Comparison of ENCODE assay signal across 8 mouse cellular contexts in the genomic region with DNA sequence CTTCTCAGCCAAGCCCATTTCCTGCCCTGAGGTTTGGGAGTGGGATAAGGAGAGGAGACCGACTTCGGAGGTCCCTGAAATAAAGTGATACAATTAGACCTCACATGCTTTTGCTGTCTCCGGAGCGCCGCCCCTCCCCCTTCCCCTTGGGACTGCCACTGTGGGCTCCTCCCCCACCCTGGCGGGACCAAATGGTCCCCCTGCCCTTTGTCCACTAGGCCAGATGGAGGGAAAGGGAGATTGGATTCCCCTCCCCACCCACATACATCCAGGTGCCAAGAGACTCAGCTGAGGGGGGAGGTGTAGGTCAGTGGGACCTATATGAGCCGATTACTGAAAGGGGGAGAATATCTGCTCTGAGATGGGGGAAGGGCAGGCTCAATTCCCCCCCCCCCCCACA. TPM values are rescaled to one million over a fixed set of nuclear protein-coding genes. Genes with fewer than 3 reads are reported as not detected.
A peak's percentile ranks its signal among the peaks of the same experiment; 100 is the strongest.
DNase-seq lines count a peak whose midpoint lies in the region; ATAC-seq and TF ChIP-seq lines count a peak whose summit lies in the region.
"Had no signal": no experiment of that assay in that cellular context is flagged by ENCODE, and none has a peak within 500 bp of the region (broad histone marks: within the 10 kb centered on the region; RNA-seq: fewer than 3 reads in every experiment).

No protein-coding gene starts in this region.

- peak overlapping the region; percentile 80 for H3K9ac ChIP-seq in hindbrain, embryonic 15.5 days
- no peak overlapping the region; the same call in 1 of the 2 replicates for H3K9ac ChIP-seq in liver, embryonic 11.5 days (ENCODE audit: low read depth, low read length)

- peak overlapping the region; percentile 91 for H3K4me2 ChIP-seq in hindbrain, embryonic 15.5 days
- H3K4me2 ChIP-seq in liver, embryonic 11.5 days: peak overlapping the region; percentile 91

- 3% methylated on average over 7 of the region's 7 CpGs for WGBS in hindbrain, embryonic 15.5 days
- 4% methylated on average over 7 of the region's 7 CpGs for WGBS in liver, embryonic 11.5 days

- DNase-seq in right cerebral cortex, postnatal 10 days (ENCODE audit: low spot score in 2 of 2): peak; percentile 72 to 76
- DNase-seq in right cerebral cortex, adult 18-20 months: no peak
- DNase-seq in embryo, embryonic 10 days (ENCODE audit: low spot score): peak; percentile 74
- peak; percentile 69 for DNase-seq in liver, embryonic 11.5 days (ENCODE audit: low spot score)
- DNase-seq in layer of hippocampus, postnatal 36 days: no peak

- peak; percentile 12 for ATAC-seq in hindbrain, embryonic 15.5 days (ENCODE audit: low FRiP score, low read depth)
- peak; percentile 16; the same call in 1 of the 2 replicates for ATAC-seq in liver, embryonic 11.5 days (replicated peaks; ENCODE audit: low FRiP score)

- no peak for TF ChIP-seq POLR2A in testis, adult 2 months (IDR thresholded peaks at IDR 0.05; ENCODE audit: control insufficient read depth, low read depth, low read length)

- TF ChIP-seq CTCF in testis, adult 2 months (IDR thresholded peaks at IDR 0.05; ENCODE audit: control insufficient read depth, insufficient read depth, insufficient replicate concordance, low read depth, low read length): no peak

- peak overlapping the region; percentile 76 for H3K4me3 ChIP-seq in hindbrain, embryonic 15.5 days
- H3K4me3 ChIP-seq in liver, embryonic 11.5 days (ENCODE audit: low read depth, low read length): peak overlapping the region; percentile 75
- H3K4me3 ChIP-seq in testis, adult 2 months (ENCODE audit: control insufficient read depth, low read depth, low read length): peak overlapping the region; percentile 89

- H3K27ac ChIP-seq in hindbrain, embryonic 15.5 days (replicated peaks): peak overlapping the region; percentile 91
- H3K27ac ChIP-seq in liver, embryonic 11.5 days (ENCODE audit: low read depth, low read length): peak overlapping the region; percentile 83
- no peak overlapping the region for H3K27ac ChIP-seq in testis, adult 2 months (ENCODE audit: control insufficient read depth, insufficient read depth, low read depth, low read length)

- no peaks in the 10 kb centered on the region for H3K27me3 ChIP-seq in hindbrain, embryonic 15.5 days
- H3K27me3 ChIP-seq in liver, embryonic 11.5 days (replicated peaks; ENCODE audit: control insufficient read depth, insufficient read depth, low read length): no peaks in the 10 kb centered on the region
- no peaks in the 10 kb centered on the region for H3K27me3 ChIP-seq in testis, adult 2 months (ENCODE audit: control insufficient read depth, insufficient read depth, low read length)

- H3K36me3 ChIP-seq in hindbrain, embryonic 15.5 days: no peaks in the 10 kb centered on the region
- no peaks in the 10 kb centered on the region for H3K36me3 ChIP-seq in liver, embryonic 11.5 days (ENCODE audit: control insufficient read depth, insufficient read depth, low read length)
- no peaks in the 10 kb centered on the region for H3K36me3 ChIP-seq in testis, adult 2 months (ENCODE audit: control insufficient read depth, insufficient read depth, low read length)

- H3K4me1 ChIP-seq in hindbrain, embryonic 15.5 days (replicated peaks): peaks cover 61% of the 10 kb centered on the region
- peaks cover 63% of the 10 kb centered on the region for H3K4me1 ChIP-seq in liver, embryonic 11.5 days (replicated peaks; ENCODE audit: control insufficient read depth, insufficient read depth, low read length)
- H3K4me1 ChIP-seq in testis, adult 2 months (ENCODE audit: control insufficient read depth, insufficient read depth, low read length): peaks cover 32% of the 10 kb centered on the region

- H3K9me3 ChIP-seq in hindbrain, embryonic 15.5 days: no peaks in the 10 kb centered on the region
- no peaks in the 10 kb centered on the region for H3K9me3 ChIP-seq in liver, embryonic 11.5 days (ENCODE audit: control insufficient read depth, low read length)

RNA-seq across cellular contexts. Expression of gene Pcbp4, which starts 0.3 kb away (rescaled TPM):
- polyA plus RNA-seq in hindbrain, embryonic 15.5 days (2015; fragmentation: Nextera tagmentation; extraction: Ambion mirVana): 246 and 264 TPM in 2 replicates
- 62.4 and 63.2 TPM in 2 replicates for polyA plus RNA-seq in liver, embryonic 11.5 days (2014; fragmentation: Nextera tagmentation; extraction: Ambion mirVana)
- 65.7 and 78.3 TPM in 2 replicates for polyA plus RNA-seq in testis, adult 2 months (2012; rRNA removed)
- total RNA-seq in layer of hippocampus, postnatal 36 days (2021): 100 to 1,000 TPM; 175 to 176 TPM

RNA-seq across cellular contexts. Expression of gene Abhd14a, which starts 5.3 kb away (rescaled TPM):
- 77.0 and 80.7 TPM in 2 replicates for polyA plus RNA-seq in hindbrain, embryonic 15.5 days (2015; fragmentation: Nextera tagmentation; extraction: Ambion mirVana)
- polyA plus RNA-seq in liver, embryonic 11.5 days (2014; fragmentation: Nextera tagmentation; extraction: Ambion mirVana): 53.6 and 54.0 TPM in 2 replicates
- polyA plus RNA-seq in testis, adult 2 months (2012; rRNA removed): 197 and 198 TPM in 2 replicates
- 10 to 100 TPM; 38.5 to 41.0 TPM for total RNA-seq in layer of hippocampus, postnatal 36 days (2021)

RNA-seq across cellular contexts. Expression of gene Abhd14b, which starts 5.6 kb away (rescaled TPM):
- polyA plus RNA-seq in hindbrain, embryonic 15.5 days (2015; fragmentation: Nextera tagmentation; extraction: Ambion mirVana): 9.2 and 11.3 TPM in 2 replicates
- polyA plus RNA-seq in liver, embryonic 11.5 days (2014; fragmentation: Nextera tagmentation; extraction: Ambion mirVana): 19.5 and 19.7 TPM in 2 replicates
- 12.9 and 14.0 TPM in 2 replicates for polyA plus RNA-seq in testis, adult 2 months (2012; rRNA removed)
- 10 to 100 TPM; 11.3 to 11.9 TPM for total RNA-seq in layer of hippocampus, postnatal 36 days (2021)

RNA-seq across cellular contexts. Expression of gene Gpr62, which starts 12.9 kb away (rescaled TPM):
- 1.4 TPM in 2 replicates for polyA plus RNA-seq in hindbrain, embryonic 15.5 days (2015; fragmentation: Nextera tagmentation; extraction: Ambion mirVana)
- polyA plus RNA-seq in liver, embryonic 11.5 days (2014; fragmentation: Nextera tagmentation; extraction: Ambion mirVana): 0.11 TPM in 1 of 2 replicates, not detected in the other
- polyA plus RNA-seq in testis, adult 2 months (2012; rRNA removed): 22.5 and 24.9 TPM in 2 replicates
- 10 to 100 TPM in 1 of 2 experiments, 1 to 10 TPM in 1; 9.2 to 10.4 TPM for total RNA-seq in layer of hippocampus, postnatal 36 days (2021)
- total RNA-seq: common myeloid progenitor, adult 5-6 weeks had no signal

RNA-seq across cellular contexts. Expression of gene Acy1, which starts 14.7 kb away (rescaled TPM):
- polyA plus RNA-seq in hindbrain, embryonic 15.5 days (2015; fragmentation: Nextera tagmentation; extraction: Ambion mirVana): 22.9 and 24.9 TPM in 2 replicates
- 51.1 and 52.3 TPM in 2 replicates for polyA plus RNA-seq in liver, embryonic 11.5 days (2014; fragmentation: Nextera tagmentation; extraction: Ambion mirVana)
- polyA plus RNA-seq in testis, adult 2 months (2012; rRNA removed): 1.9 and 2.0 TPM in 2 replicates
- 10 to 100 TPM; 11.3 to 15.5 TPM for total RNA-seq in layer of hippocampus, postnatal 36 days (2021)

Comparison
In these comparisons a context has a peak if more than half of its experiments do, and no peak if none do; other contexts are left out.
1. DNase-seq: peak in right cerebral cortex, postnatal 10 days (2 of 2), embryo, embryonic 10 days (single experiment) and liver, embryonic 11.5 days (single experiment); none in right cerebral cortex, adult 18-20 months (single experiment) and layer of hippocampus, postnatal 36 days (0 of 2).
2. Peak in every context shown above with its lines, with median percentiles within 50 percentile points of each other: H3K4me3 ChIP-seq.